ENCODE assay signal across 25 mouse cellular contexts in the genomic region with DNA sequence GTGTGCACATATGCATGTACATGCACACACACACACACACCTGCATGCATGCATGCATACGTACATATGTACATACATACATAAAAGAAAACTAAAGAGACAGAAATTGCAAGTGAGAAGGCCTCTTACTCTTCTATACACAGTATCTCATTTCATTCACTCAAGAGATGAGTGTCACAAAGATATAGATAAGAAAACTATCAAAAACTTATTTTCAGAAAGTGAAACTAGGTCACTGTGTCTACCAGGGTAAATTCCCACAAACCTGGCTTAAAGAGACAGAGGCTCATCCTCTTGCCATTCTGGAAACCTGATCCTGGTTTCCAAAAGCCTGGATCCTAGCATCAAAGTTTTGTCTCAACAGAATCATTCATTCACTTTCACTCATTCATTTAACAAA. TPM values are rescaled to one million over a fixed set of nuclear protein-coding genes. Genes with fewer than 3 reads are reported as not detected.
DNase-seq lines count a peak whose midpoint lies in the region; ATAC-seq and TF ChIP-seq lines count a peak whose summit lies in the region.
"Had no signal": no experiment of that assay in that cellular context is flagged by ENCODE, and none has a peak within 500 bp of the region (broad histone marks: within the 10 kb centered on the region; RNA-seq: fewer than 3 reads in every experiment).

No protein-coding gene starts in this region.

- ATAC-seq in liver, embryonic 11.5 days (replicated peaks; ENCODE audit: low FRiP score) = no peak
- no peak for ATAC-seq in liver, postnatal 0 days
- peak; percentile 82 for ATAC-seq in CD4-positive, CD25-positive, alpha-beta regulatory T cell, adult 4 months
- ATAC-seq: forebrain, embryonic 13.5 days; forebrain, postnatal 0 days had no signal

- no peak for TF ChIP-seq POLR2A in thymus, adult 2 months (IDR thresholded peaks at IDR 0.05; ENCODE audit: control insufficient read depth, extremely low read depth, insufficient read depth, low read length, poor library complexity)

- no peak overlapping the region for H3K4me3 ChIP-seq in liver, embryonic 11.5 days (ENCODE audit: low read depth, low read length)
- H3K4me3 ChIP-seq in liver, postnatal 0 days (ENCODE audit: low read depth, low read length) = no peak overlapping the region
- no peak overlapping the region for H3K4me3 ChIP-seq in thymus, adult 2 months (ENCODE audit: control insufficient read depth, insufficient read depth, low read length)
- H3K4me3 ChIP-seq: forebrain, embryonic 10.5 days; forebrain, embryonic 13.5 days; gastrocnemius, adult 2 months; hindbrain, embryonic 12.5 days; hindbrain, embryonic 15.5 days had no signal

- no peak for TF ChIP-seq EP300 in liver, postnatal 0 days (IDR thresholded peaks at IDR 0.05; ENCODE audit: low read depth)

- H3K4me2 ChIP-seq in liver, embryonic 11.5 days = no peak overlapping the region
- H3K4me2 ChIP-seq in liver, postnatal 0 days (ENCODE audit: low read depth, low read length) = no peak overlapping the region
- H3K4me2 ChIP-seq: forebrain, embryonic 13.5 days; heart, embryonic 11.5 days; hindbrain, embryonic 12.5 days; hindbrain, embryonic 15.5 days had no signal

- WGBS in liver, embryonic 11.5 days = 82% methylated on average over 1 of the region's 1 CpGs
- 93% methylated on average over 1 of the region's 1 CpGs for WGBS in liver, postnatal 0 days (ENCODE audit: insufficient replicate concordance)
- 32% methylated on average over 1 of the region's 1 CpGs for WGBS in thymus, adult 2 months

- no peaks in the 10 kb centered on the region for H3K27me3 ChIP-seq in liver, embryonic 11.5 days (replicated peaks; ENCODE audit: control insufficient read depth, insufficient read depth, low read length)
- H3K27me3 ChIP-seq in liver, postnatal 0 days (ENCODE audit: insufficient read depth, low read length) = 0 out of 2 replicates have a peak, but pooled peaks cover 5% of the 10 kb centered on the region
- no peaks in the 10 kb centered on the region for H3K27me3 ChIP-seq in thymus, adult 2 months (ENCODE audit: control insufficient read depth, insufficient read depth, low read length)
- H3K27me3 ChIP-seq: forebrain, embryonic 13.5 days; hindbrain, embryonic 12.5 days; hindbrain, embryonic 15.5 days had no signal

- no peaks in the 10 kb centered on the region for H3K36me3 ChIP-seq in liver, embryonic 11.5 days (ENCODE audit: control insufficient read depth, insufficient read depth, low read length)
- H3K36me3 ChIP-seq in liver, postnatal 0 days (replicated peaks; ENCODE audit: insufficient read depth, low read length) = no peaks in the 10 kb centered on the region
- H3K36me3 ChIP-seq in thymus, adult 2 months (ENCODE audit: control insufficient read depth, insufficient read depth, low read length) = no peaks in the 10 kb centered on the region
- H3K36me3 ChIP-seq: forebrain, embryonic 10.5 days; hindbrain, embryonic 12.5 days; hindbrain, embryonic 15.5 days had no signal

- no peaks in the 10 kb centered on the region for H3K9me3 ChIP-seq in liver, embryonic 11.5 days (ENCODE audit: control insufficient read depth, low read length)
- H3K9me3 ChIP-seq in liver, postnatal 0 days (ENCODE audit: low read length) = no peaks in the 10 kb centered on the region
- H3K9me3 ChIP-seq: forebrain, embryonic 10.5 days; forebrain, embryonic 13.5 days; hindbrain, embryonic 12.5 days; hindbrain, embryonic 15.5 days had no signal

- H3K4me1 ChIP-seq in liver, embryonic 11.5 days (replicated peaks; ENCODE audit: control insufficient read depth, insufficient read depth, low read length) = no peaks in the 10 kb centered on the region
- no peaks in the 10 kb centered on the region for H3K4me1 ChIP-seq in liver, postnatal 0 days (ENCODE audit: insufficient read depth)
- H3K4me1 ChIP-seq in thymus, adult 2 months (replicated peaks; ENCODE audit: control insufficient read depth, insufficient read depth, low read length) = peaks cover 11% of the 10 kb centered on the region
- H3K4me1 ChIP-seq: forebrain, embryonic 10.5 days; forebrain, embryonic 13.5 days; hindbrain, embryonic 12.5 days; hindbrain, embryonic 15.5 days had no signal

- no peak overlapping the region for H3K27ac ChIP-seq in liver, embryonic 11.5 days (ENCODE audit: low read depth, low read length)
- H3K27ac ChIP-seq in liver, postnatal 0 days (ENCODE audit: low read depth) = no peak overlapping the region
- H3K27ac ChIP-seq in thymus, adult 2 months (ENCODE audit: control insufficient read depth, insufficient read depth, low read length) = peak overlapping the region; percentile 43; the same call in 1 of the 2 replicates
- H3K27ac ChIP-seq: forebrain, embryonic 10.5 days; forebrain, embryonic 13.5 days; gastrocnemius, adult 2 months; hindbrain, embryonic 12.5 days; hindbrain, embryonic 15.5 days had no signal

- intact Hi-C loops in left cerebral cortex, postnatal 14 days (cut with DNase I) = no loop called here

- TF ChIP-seq CTCF in liver, postnatal 0 days (IDR thresholded peaks at IDR 0.05; ENCODE audit: low read depth) = no peak
- no peak for TF ChIP-seq CTCF in thymus, adult 2 months (IDR thresholded peaks at IDR 0.05; ENCODE audit: borderline replicate concordance, control insufficient read depth, extremely low read depth, insufficient read depth, low read length, poor library complexity)

- H3K9ac ChIP-seq in liver, embryonic 11.5 days (ENCODE audit: low read depth, low read length) = no peak overlapping the region
- H3K9ac ChIP-seq in liver, postnatal 0 days (replicated peaks) = no peak overlapping the region
- H3K9ac ChIP-seq: forebrain, embryonic 13.5 days; forebrain, postnatal 0 days; hindbrain, embryonic 12.5 days; hindbrain, embryonic 15.5 days had no signal

- DNase-seq in liver, embryonic 11.5 days (ENCODE audit: low spot score) = peak; percentile 2
- no peak for DNase-seq in liver, postnatal 0 days
- DNase-seq in thymus, adult 2 months = no peak
- DNase-seq in thymus, adult 18-20 months = no peak
- no peak for DNase-seq in left cerebral cortex, postnatal 14 days (ENCODE audit: low spot score in 2 of 2)
- DNase-seq in urinary bladder, postnatal 25 days (ENCODE audit: low spot score) = no peak
- DNase-seq: adrenal gland, postnatal 10 days; adrenal gland, postnatal 36 days; cerebellum, adult 18-20 months; cerebellum, adult 9-10 months; cerebellum, postnatal 14 days; forebrain, postnatal 0 days; gastrocnemius, adult 2 months; gastrocnemius, postnatal 14 days had no signal

RNA-seq across cellular contexts. Expression of a gene that starts 34.6 kb away (rescaled TPM):
- 56.3 and 56.9 TPM in 2 replicates for polyA plus RNA-seq in liver, embryonic 11.5 days (2014; fragmentation: Nextera tagmentation; extraction: Ambion mirVana)
- polyA plus RNA-seq in liver, postnatal 0 days (2015; fragmentation: Nextera tagmentation; extraction: Ambion mirVana) = 29.1 and 29.9 TPM in 2 replicates
- polyA plus RNA-seq in thymus, adult 2 months (2012; rRNA removed) = 168 and 169 TPM in 2 replicates
- 10 to 100 TPM; 55.6 to 61.4 TPM for polyA plus RNA-seq in CD4-positive, CD25-positive, alpha-beta regulatory T cell, adult 4 months (2017; shearing (Covaris generic))
- 10 to 100 TPM; 20.5 to 22.8 TPM for total RNA-seq in left cerebral cortex, postnatal 14 days (2021)

RNA-seq across cellular contexts. Expression of a gene that starts 39.3 kb away (rescaled TPM):
- polyA plus RNA-seq in liver, embryonic 11.5 days (2014; fragmentation: Nextera tagmentation; extraction: Ambion mirVana) = 0.18 and 0.49 TPM in 2 replicates
- 0.58 and 0.84 TPM in 2 replicates for polyA plus RNA-seq in liver, postnatal 0 days (2015; fragmentation: Nextera tagmentation; extraction: Ambion mirVana)
- 11.8 and 16.9 TPM in 2 replicates for polyA plus RNA-seq in thymus, adult 2 months (2012; rRNA removed)
- 10 to 100 TPM; 24.1 to 33.8 TPM for polyA plus RNA-seq in CD4-positive, CD25-positive, alpha-beta regulatory T cell, adult 4 months (2017; shearing (Covaris generic))
- total RNA-seq in left cerebral cortex, postnatal 14 days (2021) = 1 to 10 TPM; 1.8 to 2.6 TPM
- total RNA-seq: gastrocnemius, adult 2 months; gastrocnemius, postnatal 14 days; gastrocnemius, postnatal 4 days; heart, postnatal 25 days had no signal
- polyA plus RNA-seq: embryonic facial prominence, embryonic 11.5 days; forebrain, embryonic 10.5 days; forebrain, embryonic 13.5 days; heart, embryonic 11.5 days; heart, embryonic 14.5 days; heart, postnatal 0 days; hindbrain, embryonic 12.5 days had no signal
